Mouse (Mus musculus): ENCODE results near the gene Misp. TPM values are rescaled to one million over a fixed set of nuclear protein-coding genes. Genes with fewer than 3 reads are reported as not detected.

Gene Misp
- polyA plus RNA-seq, 1 experiment = 0.92 TPM

DNA sequence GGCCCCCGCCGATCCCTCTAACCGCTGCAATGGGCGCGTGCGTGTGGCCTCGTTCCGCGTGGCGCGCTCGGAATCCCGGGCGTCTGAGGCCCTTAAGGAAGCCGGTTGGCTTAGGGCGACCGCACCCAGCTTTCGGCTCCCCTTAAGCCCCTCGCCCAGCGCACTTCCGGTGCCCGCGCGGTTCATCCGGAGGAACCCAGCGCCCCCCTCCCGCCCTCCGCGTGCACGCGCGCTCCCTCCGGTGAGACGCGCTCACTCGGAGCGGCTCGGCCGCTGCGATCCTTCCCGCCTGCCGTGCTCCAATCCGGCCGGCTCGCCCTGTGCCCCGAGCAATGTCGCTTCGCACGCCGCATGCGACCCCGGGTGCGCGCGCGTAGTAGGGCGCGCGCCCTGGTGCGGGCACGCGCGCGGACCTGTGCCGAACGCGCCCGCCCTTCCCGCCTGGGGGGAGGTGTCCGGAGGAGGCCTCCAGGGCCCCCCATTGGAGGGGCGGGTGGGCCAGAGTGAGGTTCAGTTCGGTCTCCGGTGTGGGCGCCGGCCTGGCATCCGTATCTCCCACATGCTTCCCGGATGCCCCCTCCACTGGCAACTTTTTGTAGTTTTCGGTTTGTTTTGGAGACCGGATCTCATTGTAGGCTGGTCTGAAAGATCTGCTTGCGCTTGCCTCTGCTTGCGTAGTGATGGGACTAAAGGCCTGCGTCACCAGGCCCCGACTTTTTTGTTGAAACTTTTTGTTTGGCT, 34.2 kb downstream of the Misp start:
- peak; percentile 70 for DNase-seq (ENCODE audit: low spot score)

GRCm38 (mm10) chr10:79855558-79856184, 34.9 kb downstream of the Misp start:
- DNase-seq (ENCODE audit: low spot score) = no peak

DNA sequence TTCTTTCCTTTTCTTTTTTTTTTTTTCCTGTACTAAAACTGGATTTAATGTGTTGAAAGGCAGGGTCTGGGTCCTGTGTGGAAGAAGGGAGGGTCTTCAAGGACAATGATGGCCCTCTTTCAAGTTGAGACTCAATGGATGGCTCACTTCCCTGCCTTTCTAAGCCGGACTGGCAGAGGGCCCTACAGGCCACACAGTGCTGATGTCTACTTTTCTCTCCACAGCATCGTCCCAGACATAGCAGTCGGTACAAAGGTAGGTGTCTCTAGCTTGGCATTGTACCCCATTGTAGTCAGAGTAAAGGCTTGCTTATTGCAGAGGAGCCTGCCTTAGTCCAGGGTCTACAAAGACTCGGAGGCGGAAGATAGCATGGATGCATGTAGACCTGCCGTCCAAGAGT, 35.5 kb downstream of the Misp start:
- no peak for DNase-seq (ENCODE audit: low spot score)

DNA sequence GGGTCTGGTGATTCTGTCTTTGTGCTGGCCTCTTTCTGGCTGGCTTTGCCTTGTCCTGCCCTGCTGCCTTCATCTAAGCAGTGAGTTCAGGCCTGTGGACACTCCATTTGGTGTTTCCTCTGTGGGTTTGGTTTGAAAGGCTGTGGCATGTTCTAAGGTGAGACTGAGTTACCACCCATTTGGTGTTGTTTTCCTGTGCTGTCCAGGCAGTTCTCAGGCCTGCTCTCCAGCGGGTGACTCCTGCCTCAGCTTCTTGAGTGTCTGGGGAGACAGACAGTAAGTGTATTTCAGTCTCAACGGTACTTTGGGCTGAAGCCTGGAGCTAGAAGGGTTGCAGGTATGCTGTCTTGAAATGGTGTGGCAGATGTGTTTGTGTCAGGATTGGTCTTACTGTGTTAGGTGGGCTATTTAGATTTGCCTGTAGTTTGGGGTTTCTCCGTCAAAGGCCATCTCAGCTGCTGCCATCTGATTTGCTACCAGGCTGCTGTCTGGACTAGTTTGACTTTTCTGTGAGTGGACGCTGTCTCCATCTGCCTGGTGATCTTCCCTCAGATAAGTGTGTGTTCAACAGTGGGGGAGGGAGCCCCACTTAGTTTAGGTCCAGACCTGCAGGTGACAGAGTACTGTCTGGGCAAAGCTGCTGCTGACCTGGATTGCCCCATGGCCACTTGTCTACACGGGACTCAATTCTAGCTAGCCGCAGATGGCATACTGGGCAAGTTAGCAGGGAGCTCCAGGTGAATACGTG, 36.1 kb downstream of the Misp start:
- DNase-seq (ENCODE audit: low spot score) = no peak

DNA sequence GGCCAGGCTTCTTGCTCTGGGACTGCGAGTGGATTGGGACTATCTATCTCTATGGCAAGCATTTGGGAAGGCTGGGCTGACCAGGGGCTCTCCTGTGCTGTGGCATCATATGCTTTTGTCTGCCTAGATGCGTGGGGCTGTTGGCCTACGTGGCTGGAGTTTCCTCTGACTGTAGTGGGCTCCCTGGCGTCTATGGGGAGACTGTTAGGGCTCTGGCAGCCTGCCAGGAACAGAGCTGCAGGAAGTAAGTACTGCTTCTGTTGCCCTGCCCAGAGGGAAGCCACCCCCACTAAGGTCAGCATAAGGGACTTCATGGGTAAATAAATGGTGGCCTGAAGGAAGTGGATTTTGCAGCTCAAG, 36.6 kb downstream of the Misp start:
- DNase-seq (ENCODE audit: low spot score) = no peak

DNA sequence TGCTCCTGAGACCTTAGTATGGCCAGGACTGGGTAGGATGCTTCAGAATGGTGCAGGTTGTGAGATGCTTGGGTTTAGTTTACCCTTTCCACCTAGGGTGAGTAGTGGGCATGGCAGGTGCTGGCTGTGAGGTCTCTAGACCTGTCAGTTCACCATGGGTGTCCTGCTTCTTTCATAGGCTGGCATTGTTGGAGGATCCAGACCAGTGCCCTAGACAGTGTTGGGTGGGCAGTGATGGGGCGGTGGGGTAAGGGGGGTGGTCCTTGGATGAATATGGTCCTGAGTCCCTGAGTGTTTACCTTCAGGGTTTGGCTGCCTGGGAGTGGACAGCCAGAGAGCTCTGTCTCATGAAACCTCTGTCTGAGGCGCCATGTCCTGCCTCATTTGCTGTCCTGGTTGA, 37.1 kb downstream of the Misp start:
- DNase-seq (ENCODE audit: low spot score) = no peak

DNA sequence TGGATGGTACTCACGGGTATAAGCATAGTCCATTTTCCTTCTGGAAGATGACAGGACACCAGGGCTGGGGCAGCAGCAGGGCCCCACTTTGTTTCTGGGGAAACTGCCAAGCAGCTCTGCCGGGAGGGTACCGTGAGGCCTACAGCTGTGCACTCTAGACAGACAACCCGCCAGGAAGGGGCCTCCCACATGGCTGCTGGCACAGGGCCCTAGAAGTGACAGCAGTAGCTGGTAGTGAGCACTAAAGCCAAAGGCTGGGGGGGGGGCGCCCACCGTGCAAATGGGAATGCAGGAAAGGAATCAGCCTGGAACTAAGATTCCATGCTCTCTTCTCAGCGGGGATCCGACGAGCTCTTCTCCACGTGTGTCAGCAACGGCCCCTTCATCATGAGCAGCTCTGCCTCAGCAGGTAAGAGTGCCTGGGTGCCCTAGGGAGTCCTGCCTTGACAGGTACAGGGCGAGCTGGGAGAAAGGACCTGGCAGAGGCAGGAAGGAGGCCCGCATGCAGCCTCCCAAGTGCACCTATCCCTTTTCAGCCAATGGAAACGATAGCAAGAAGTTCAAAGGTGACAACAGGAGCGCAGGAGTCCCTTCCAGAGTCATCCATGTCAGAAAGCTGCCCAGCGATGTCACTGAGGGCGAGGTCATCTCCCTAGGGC, 37.8 kb downstream of the Misp start:
- DNase-seq (ENCODE audit: low spot score) = no peak

GRCm38 (mm10) chr10:79859116-79859515, 38.3 kb downstream of the Misp start:
- DNase-seq (ENCODE audit: low spot score) = no peak

DNA sequence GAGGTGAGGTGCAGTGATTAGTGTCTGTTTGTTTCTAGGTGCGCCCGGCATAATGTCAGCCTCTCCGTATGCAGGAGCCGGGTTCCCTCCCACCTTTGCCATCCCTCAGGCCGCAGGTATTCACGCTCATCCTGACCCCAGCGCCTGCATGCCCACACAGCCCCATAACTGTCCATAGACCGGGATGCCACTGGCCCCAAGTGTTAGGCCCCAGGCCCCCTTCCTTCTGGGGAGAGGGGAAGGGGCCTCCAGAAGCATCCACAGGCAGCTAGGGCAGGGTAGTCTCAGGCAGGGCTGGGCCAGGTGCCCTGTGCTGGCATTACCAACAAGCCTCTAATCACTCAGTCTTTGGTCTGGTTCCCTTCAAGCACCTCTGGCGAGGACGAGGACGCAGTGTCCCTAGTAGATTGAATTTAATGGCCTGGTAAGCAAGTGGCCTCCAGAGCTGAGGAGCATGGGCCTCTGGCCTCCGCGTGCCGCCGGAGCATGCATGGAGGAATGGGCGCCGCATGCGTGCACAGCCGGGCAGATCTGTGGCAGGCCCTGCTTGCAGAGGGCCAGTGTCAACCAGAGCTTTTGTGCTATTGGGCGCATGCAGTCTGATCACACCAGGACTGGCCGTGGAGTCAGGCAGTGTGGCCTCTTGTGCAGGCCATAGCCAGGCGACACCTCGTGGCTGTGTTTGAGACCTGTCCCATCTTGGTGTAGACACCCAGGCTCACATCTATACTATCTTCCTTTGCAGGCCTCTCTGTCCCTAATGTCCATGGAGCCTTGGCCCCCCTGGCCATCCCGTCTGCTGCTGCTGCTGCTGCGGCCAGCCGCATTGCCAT, 39.5 kb downstream of the Misp start:
- no peak for DNase-seq (ENCODE audit: low spot score)

DNA sequence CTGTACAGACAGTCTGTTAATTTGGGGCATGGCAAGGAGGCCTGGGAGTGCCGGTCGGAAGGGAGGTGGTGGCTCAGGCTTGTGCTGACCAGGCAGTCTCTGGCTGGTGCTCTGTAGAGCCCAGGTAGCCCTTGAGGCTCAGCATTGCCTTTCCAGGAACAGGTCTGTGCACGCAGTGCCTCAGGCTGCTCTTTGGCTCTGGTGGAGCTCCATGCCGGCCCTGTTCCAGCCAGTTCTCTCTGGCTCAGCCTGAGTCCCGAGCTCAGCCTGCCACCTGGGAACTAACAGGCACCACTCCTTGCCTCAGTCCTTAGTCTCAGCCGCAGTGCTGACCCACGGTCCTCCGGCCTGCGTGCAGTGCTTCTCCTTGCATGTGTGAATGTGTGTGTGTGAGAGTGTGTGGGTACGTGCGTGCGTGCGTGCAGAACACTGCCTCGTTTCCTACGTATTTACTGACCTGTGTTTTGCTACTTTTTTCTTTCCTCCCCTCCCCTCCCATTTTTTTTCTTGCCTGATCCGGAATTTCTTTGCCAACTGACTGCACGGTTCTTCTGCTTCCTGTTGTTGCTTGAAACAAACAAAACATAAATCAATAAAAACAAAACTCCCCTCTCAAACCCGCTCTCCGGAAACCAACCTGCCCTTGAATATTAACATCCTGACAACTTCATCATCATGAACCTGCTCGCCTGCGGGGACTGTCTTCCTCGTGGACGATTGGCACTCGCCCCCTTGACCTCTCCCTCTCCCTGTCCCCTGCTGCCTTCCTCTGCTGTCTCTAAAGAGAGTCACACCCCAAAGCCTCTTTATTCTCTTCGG, 40.6 kb downstream of the Misp start:
- DNase-seq (ENCODE audit: low spot score) = no peak

GRCm38 (mm10) chr10:79862049-79862788, 41.4 kb downstream of the Misp start:
- DNase-seq (ENCODE audit: low spot score) = no peak

DNA sequence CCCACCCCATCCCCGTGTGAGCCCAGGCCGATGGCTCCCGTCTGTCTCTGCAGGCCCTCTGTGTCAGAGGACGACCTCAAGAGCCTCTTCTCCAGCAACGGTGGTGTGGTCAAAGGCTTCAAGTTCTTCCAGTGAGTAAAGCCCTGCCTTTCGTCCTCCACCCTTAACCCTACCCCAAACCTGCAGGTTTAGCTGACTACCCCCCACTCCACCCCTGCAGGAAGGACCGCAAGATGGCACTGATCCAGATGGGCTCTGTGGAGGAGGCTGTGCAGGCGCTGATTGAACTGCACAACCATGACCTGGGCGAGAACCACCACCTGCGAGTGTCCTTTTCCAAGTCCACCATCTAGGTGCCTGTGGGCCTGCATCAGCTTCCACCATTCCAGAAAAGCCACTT, 42.1 kb downstream of the Misp start:
- DNase-seq (ENCODE audit: low spot score) = no peak

DNA sequence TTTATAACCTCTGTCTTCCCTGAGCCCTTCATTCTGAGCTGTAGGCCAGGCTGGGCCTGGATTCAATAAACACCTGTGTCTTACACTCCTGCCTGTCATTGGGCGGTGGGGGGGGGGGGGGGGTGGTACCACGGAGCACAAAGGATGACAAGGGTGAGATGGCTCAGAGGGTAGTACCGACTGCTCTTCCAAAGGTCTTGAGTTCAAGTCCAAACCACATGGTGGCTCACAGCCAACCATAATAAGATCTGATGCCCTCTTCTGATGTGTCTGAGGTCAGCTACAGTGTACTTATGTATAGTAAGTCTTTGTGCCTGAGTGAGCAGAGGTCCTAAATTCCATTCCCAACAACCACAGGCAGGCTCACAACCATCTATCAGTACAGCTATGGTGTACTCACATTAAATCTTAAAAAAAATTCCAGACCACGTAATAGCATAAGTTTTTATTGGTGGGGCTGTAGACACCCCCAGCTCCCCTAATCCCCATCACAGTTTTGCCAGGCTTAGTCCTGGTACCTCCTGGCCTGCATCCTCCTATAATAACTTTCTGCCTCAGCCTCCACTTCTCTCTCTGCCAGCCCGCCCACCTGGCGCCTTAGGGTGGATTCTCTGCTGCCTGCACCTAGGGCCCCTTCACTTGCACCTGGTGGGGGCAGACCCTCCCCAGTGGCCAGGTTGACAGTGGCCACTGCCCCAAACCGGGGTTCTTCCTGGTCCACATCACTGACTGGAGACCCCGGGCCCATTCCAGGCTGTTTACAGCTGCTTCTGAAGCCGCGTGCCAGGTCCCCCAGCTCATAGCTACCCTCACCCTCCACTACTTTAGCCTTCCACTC, 43.8 kb downstream of the Misp start:
- no peak for DNase-seq (ENCODE audit: low spot score)

GRCm38 (mm10) chr10:79865189-79865601, 44.4 kb downstream of the Misp start:
- DNase-seq (ENCODE audit: low spot score) = no peak

DNA sequence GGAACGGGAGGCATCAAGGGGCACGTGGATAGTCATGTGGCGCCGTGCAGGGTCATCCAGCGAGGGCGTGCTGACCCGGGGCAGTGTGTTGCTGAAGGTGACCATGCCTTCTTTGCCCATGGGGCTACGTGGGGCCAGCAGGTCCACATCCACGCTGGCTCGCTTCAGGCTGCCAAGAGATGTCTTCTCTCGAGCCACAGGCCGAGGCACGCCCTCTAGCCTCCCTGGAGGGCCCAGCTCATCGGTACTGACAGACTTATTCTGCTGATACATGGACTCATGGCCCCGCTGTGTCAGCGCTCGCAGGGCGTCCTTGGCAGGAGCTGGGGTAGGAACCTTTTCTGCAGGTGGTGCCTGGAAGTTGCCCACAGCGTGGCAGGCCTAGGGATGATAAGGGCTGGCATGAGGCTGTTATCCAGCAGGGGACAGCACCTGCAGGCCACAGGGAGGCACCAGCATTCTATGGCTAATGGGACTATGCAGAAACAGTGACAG, 45.1 kb downstream of the Misp start:
- no peak for DNase-seq (ENCODE audit: low spot score)

DNA sequence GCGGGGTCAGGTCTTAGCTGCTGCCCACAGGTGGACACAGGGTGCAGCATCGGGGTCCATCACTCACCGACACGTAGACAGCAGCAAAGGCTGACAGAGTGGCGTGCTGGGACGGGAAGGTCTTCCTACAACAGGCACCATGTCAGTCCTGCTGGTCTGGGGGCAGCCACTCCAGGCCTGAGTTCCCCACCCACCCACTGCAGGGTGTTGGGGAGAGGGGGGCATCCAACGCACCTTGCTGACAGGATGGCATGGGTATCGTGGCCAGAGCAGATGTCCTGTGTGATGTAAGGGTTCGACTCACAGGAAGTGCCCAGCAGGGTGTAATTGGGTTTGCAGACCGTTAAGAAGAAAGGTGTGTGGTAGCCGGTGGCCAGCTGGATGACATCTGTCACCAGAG, 45.8 kb downstream of the Misp start:
- DNase-seq (ENCODE audit: low spot score) = no peak

DNA sequence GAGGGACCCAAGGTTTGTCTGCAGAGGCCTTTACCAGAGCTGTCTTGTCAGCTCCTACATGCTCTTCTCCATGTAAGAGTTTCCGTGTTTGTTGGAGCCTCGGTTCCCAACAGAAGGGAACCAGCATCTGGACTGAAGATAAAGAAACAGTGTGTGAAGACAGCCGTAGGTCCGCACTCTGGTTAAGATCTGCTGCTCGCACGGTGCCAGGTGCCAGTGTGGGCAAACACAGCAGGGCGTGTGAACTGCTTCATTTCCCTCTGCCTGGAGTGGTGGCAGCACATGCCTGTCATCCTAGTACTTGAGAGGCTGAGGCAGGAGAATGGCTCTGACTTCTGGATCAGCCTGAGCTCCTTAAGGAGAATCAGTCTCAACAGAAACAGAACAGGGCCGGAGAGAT, 51.1 kb downstream of the Misp start:
- no peak for DNase-seq (ENCODE audit: low spot score)

- no peak for DNase-seq (ENCODE audit: low spot score)
Measured at GRCm38 (mm10) chr10:79872862-79873261, 52.1 kb downstream of the Misp start.

DNA sequence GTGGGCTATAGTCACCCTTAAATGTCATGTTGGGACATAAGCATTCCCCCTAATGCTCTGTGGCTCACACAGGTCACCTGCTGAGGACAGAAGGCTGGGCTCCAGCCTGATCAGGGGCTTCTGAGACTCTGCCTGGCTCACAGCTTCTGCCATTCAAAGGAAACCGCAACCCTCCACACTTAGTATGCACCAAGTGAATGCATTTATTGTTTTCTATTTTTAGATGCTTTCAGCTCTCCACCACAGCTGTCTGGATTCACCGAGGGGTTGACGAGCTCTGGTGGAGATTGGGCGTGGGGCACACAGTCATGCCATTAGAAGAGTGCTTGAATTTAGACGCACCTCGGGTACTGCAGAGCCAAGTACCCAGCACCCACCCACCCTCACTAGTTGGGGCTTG, 52.5 kb downstream of the Misp start:
- no peak for DNase-seq (ENCODE audit: low spot score)

Data from urinary bladder, adult 2 months (tissue).